Mouse (Mus musculus) left cerebral cortex, postnatal 4 days (tissue): ENCODE data around the gene Plin4. TPM values are rescaled to one million over a fixed set of nuclear protein-coding genes. Genes with fewer than 3 reads are reported as not detected.
A peak's percentile ranks its signal among the peaks of the same experiment; 100 is the strongest.
"Not testable (repeated sequence)": the region's sequence is repeated elsewhere in the genome, so short reads cannot be mapped to it uniquely, and the experiment has no call there.

Experiments
- DNase-seq: peaks from one replicate; pipeline ENCODE4 v3.0.0-alpha.2; 2022
- intact Hi-C: fragments of 180-260 bp; cut with DNase I; formaldehyde crosslinking; loops from one replicate; pipeline ENCODE4 v1.15.1; 2025
- total RNA-seq, 2 experiments: library from RNA; stranded (reverse); gene quantifications; 2 replicates each; pipeline ENCODE4 v1.2.3; 2021

The Plin4 gene
- total RNA-seq, 2 experiments from 2014 or later: 0.20 to 0.24 TPM

- DNase-seq: no peak
- intact Hi-C loops: loop anchor here (5.0 kb wide), 1 partner anchor 124 kb away; no protein-coding TSS in a partner anchor
Observed at GRCm38 (mm10) chr17:56128246-56128645, 18.6 kb upstream of the Plin4 start.

- DNase-seq: no peak
- intact Hi-C loops: loop anchor here (5.0 kb wide), 1 partner anchor 126 kb away; no protein-coding TSS in a partner anchor
Observed at GRCm38 (mm10) chr17:56126175-56126574, 16.6 kb upstream of the Plin4 start.

DNA sequence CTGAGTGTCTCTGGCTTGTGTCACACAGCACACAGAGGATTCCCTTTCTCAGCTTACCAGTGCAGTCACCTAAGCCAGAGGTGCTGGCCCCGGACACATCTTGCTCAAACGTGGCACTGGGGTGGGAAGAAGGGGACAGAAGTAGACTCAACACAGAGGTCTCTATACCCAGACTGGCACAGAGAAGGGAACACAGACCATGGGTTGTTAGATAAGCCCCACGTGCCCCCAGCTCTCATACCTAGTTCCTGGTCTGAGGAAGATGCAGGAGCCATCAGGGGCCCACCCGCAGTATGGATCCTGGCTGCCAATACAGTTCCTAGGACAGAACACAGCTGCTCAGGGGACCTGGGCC, 15.7 kb upstream of the Plin4 start:
- intact Hi-C loops: loop anchor here (5.0 kb wide), 1 partner anchor 127 kb away; no protein-coding TSS in a partner anchor
- DNase-seq: no peak

- peak; percentile 60 for DNase-seq
- intact Hi-C loops: loop anchor here (5.0 kb wide), 1 partner anchor 128 kb away; no protein-coding TSS in a partner anchor
Observed at GRCm38 (mm10) chr17:56124377-56125275, 15.0 kb upstream of the Plin4 start.

GRCm38 (mm10) chr17:56123681-56124340, 14.2 kb upstream of the Plin4 start:
- DNase-seq: no peak
- intact Hi-C loops: no loop called here

GRCm38 (mm10) chr17:56123161-56123560, 13.6 kb upstream of the Plin4 start:
- no peak for DNase-seq
- intact Hi-C loops: no loop called here

GRCm38 (mm10) chr17:56121826-56122225, 12.2 kb upstream of the Plin4 start, which contains the start of gene Lrg1:
Gene Lrg1, minus strand, starts transcription at chr17:56122001.
- no peak for DNase-seq
- intact Hi-C loops: no loop called here

GRCm38 (mm10) chr17:56119981-56120880, 10.6 kb upstream of the Plin4 start:
- intact Hi-C loops: no loop called here
- peak; percentile 48 for DNase-seq

DNA sequence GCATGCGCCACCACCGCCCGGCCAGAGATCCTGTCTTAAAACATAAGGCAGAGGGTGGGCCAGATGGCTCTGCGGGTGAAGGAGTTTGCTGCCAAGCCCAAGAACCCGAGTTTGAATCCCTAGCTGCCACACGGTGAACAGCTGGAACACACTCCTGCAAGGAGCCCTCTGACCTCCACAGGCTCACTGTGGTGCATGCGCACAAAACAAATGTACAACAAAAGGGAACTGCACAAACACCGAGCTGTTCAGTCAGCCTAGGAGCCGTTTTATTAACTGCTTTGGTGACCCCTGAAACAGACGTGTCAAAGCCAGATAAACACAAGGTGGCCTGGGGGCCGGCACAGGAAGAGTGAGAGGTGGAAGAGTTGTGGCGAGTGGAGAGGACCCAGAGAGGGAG, 9.8 kb upstream of the Plin4 start:
- intact Hi-C loops: no loop called here

GRCm38 (mm10) chr17:56117251-56117710, 7.7 kb upstream of the Plin4 start, which contains the start of gene Plin5:
Gene Plin5, minus strand, starts transcription at chr17:56117596.
- DNase-seq: peak; percentile 54
- intact Hi-C loops: no loop called here

More for the DNA sequence above, 9.8 kb upstream of the Plin4 start:
- no peak for DNase-seq

DNA sequence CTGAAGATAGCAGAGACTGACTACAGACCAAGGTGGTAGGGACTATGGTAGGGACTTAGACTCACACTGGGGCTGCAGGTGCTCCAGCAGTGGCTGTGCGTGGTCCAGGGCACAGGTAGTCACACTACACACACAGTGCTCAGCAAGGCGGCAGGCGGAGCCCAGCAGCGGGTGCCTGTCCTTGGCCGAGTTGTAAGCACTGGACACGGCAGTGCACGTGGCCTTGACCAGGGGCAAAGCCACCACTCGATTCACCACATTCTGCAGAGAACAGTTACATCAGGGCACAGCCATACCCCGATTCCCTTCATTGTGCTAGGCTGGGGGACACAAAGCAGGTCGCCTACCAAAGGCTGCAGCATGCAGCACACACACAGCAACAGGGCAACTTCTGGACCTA, 6.6 kb upstream of the Plin4 start:
- no peak for DNase-seq
- intact Hi-C loops: no loop called here

GRCm38 (mm10) chr17:56112743-56113142, 3.1 kb upstream of the Plin4 start:
- DNase-seq: no peak
- intact Hi-C loops: no loop called here

DNA sequence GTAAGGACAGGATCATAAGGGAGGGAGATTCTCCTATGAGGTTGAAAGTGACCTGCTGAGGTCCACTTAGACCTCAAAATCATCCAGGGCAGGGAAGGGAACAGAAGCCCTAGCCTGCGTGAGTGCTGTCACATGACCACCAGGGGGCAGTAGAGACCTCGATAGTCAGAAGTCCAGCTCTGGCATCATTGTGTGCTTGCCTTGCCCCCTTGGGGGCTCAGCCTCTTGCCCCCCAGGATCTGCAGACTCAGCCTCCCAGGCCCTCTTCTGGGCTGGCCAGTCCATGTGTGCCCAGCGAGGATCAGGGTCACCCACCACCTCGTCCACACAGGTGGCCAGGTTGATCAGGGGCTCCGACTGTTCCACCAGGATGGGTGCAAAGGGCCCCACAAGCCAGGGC, 2.3 kb upstream of the Plin4 start:
- peak; percentile 73 for DNase-seq
- intact Hi-C loops: no loop called here

DNA sequence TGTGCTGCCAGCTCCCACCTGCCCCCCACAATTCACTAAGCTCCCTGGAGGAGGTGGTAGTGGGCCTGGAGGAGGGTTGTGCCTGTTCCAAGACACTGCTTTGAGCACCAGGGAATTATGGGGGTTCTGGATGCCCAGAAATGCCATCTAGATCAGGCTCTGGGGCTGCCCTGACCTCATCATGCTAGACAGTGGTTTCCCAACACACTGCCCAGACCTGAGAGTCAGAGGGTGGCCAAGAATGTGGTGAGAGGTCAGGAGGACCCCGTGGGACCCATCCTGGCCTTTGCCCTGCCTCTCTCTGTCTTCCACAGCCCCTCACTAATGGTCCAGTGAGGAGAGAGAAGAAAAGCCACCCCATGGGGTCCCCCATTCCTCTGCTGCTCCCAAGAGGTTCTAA, 1.4 kb upstream of the Plin4 start:
- intact Hi-C loops: no loop called here
- no peak for DNase-seq

GRCm38 (mm10) chr17:56110571-56110970, 968 bp upstream of the Plin4 start:
- intact Hi-C loops: no loop called here

DNA sequence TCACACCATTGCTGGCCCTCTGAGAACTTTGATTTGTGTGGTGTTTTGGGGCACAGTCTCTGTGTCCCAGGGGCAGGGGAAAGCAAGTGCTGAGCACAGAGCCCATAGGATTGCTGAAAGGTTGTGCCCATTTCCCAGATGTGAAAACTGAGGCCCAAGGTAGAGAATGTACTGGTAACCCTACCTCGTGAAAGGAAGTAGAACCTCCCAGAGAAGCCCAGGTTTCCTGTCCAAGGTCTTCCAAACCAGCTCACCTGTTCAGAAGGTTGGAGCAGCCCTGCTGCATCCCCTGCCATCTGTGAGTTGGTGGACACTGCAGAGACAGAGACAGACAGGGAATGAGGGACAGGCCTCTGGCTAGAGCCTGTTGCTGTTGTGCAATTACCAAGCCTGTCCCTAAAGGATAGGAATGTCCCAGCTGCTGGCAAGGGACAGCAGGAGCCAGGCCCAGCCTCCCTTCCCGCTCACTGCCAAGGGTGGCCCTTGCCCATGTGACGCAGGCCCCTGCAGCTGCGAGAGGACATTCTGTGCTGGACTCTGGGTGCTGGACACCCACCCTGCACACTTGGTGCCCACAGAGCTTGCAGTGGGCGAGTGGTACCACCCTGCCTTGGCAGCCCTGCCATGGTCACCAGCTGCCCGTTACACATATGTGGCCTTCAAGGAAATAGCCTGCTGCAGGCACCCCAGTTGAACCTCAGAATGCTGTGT, 1.1 kb downstream of the Plin4 start:
- DNase-seq: no peak
- intact Hi-C loops: no loop called here

More at GRCm38 (mm10) chr17:56110571-56110970, 968 bp upstream of the Plin4 start:
- peak; percentile 78 for DNase-seq

- intact Hi-C loops: no loop called here
- DNase-seq: no peak
Observed at GRCm38 (mm10) chr17:56107736-56108135, 1.9 kb downstream of the Plin4 start.

DNA sequence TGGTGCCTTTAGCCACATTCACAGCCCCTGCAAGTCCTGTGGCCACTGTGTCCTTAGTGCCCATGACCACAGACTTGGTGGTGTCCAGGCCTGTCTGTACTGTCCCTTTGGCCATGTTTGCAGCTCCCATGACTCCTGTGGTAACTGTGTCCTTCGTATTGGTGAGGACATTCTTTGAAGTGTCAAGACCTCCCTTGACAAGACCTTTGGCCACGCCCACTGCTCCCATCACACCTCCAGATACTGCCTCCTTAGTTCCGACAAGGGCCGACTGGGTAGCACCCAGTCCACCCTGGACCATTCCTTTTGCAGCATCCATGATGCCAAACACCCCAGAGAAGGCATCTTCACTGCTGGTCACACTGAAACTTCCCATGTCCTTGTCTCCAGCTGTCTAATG, 2.6 kb downstream of the Plin4 start:
- intact Hi-C loops: no loop called here
- DNase-seq: no peak

DNA sequence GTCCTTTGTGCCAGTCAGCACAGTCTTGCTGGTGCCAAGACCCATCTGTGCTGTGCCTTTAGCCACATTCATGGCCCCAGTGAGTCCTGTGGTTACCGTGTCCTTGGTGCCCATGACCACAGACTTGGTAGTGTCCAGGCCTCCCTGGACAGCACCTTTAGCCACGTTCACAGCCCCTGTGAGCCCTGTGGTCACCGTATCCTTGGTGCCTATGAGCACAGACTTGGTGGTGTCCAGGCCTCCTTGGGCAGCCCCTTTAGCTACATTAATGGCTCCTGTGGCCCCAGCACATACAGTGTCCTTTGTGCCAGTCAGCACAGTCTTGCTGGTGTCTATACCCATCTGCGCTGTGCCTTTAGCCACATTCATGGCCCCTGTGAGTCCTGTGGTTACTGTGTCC, 3.2 kb downstream of the Plin4 start:
- DNase-seq, intact Hi-C loops: not testable (repeated sequence)

DNA sequence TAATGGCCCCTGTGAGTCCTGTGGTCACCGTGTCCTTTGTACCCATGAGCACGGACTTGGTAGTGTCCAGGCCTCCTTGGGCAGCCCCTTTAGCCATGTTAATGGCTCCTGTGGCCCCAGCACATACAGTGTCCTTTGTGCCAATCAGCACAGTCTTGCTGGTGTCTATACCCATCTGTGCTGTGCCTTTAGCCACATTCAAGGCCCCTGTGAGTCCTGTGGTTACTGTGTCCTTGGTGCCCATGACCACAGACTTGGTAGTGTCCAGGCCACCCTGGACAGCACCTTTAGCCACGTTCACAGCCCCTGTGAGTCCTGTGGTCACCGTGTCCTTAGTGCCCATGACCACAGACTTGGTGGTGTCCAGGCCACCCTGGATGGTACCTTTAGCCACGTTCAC, 4.8 kb downstream of the Plin4 start:
- intact Hi-C loops, DNase-seq: not testable (repeated sequence)
